Mouse (Mus musculus): ENCODE results near the gene Prss45.
A peak's percentile ranks its signal among the peaks of the same experiment; 100 is the strongest.

Prss45 gene

GRCm38 (mm10) chr9:110857781-110858472, 23.5 kb downstream of the Prss45 start, which contains the start of gene Prss50:
Prss50 (plus strand) TSS chr9:110857967.
- no peak for DNase-seq (ENCODE audit: low read depth, low spot score)

DNA sequence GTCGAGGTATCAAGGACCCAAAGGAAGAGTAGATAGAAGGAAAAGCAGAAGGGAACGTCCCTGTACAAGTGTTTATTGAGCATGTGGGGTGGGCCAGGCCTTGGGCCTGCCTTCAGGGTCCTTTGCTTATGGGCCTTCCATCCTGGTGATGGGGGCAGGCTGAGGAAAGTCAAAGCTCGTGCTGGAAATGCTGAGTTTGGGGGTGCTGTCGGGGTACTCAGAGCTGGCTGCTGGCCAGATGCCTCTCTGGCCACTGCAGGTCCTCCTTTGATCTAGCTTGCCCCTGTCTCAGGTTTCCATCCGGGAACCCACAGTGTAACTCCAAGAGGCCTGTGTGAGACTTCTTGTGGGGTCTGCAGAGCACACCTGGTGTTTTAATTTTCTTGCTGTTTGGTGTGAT, 24.1 kb downstream of the Prss45 start:
- DNase-seq (ENCODE audit: low read depth, low spot score), result no peak

DNA sequence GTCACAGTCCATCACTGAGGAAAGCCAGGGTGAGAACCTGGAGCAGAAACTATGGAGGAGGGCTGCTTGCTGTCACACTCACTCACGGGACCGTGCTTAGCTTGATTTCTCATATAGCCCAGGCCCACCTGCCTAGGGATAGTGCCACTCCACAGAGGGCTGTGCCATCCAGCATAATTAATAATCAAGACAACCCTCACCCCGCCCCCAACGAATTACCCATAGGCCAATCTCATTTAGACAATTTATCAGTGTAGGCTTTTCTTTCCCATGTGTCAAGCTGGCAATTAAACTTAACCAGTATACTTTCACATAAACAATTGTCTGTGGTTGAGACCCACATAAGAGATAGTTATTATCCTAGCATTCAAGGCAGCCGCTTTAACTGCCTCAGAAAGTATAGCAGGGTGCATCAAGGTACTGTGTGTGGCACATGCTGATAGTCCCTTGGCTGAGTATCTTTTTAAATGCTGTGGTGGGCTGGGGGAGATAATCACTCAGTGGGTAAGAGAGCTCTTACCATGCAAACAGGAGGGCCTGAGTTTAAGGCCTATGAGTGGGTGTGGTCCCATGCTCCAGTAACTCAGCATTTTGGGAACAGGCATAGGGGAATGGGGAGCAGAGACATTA, 24.7 kb downstream of the Prss45 start:
- DNase-seq (ENCODE audit: low read depth, low spot score), result no peak

DNA sequence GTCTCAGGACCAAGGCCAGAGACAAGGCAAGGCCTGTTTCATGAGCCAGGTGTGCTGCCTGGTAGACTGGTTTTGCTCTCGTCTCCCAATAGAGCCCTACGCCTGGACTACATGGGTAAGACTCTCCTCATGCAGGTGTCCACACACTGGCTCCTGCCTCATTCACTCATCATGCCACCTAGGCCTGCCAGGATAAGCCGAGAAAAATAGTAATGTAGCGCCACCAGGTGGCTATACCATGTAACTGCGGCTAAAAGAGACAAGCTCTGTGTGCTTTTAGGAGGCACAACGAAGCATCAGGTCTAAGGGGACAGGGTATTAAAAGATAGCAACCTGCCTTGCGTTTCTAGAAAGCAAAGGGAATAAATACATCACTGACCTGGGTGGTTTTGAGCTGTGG, 36.6 kb downstream of the Prss45 start:
- peak; percentile 73 for DNase-seq (ENCODE audit: low read depth, low spot score)

- DNase-seq (ENCODE audit: low read depth, low spot score), result peak; percentile 72
Measured at GRCm38 (mm10) chr9:110873681-110874659, 39.6 kb downstream of the Prss45 start.

DNA sequence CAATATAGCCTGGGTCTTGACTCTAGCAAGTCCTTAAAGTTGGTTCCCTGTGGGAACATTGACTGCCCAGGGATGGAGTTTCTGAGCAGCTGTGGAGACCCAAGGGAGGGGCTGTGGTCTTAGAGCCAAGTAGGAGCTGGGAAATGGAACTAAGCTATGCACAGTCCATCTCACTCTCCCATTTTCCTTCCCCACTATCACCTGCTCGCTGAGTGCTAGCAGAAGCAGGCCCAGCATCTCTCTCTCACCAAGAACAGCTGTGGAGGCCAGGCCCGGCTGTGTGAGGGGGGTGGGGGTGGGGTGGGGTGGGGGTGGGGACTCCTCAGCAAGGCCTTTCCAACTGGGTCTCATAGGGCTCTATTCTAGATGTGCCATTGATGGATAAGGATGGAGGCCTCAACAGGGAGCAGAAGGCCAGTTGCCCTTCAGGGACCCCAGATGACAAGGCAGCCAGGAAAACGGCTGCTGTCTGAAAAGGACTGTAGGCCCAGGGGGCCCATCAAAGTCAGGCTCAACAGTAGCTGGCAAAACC, 40.3 kb downstream of the Prss45 start:
- DNase-seq (ENCODE audit: low read depth, low spot score), result no peak

DNA sequence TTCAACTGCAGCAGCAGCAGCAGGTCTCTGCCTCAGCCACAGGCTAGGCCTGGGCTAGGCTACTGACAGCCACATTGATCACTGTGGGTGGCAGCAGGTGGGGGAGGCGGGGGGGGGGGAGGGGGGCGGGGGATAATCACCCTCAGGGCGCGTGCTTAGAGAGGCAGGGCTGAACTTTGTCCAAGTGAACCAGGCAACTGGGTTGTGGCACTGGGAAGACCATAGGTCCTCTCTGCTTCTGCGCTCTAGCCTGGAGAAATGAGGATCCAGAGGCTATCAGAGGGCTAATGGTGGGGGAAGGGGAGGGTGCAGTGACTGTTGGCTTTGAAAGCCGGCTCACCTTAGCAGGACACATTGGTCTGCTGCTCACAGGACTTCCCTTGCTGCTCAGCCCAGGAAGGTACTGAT, 40.9 kb downstream of the Prss45 start:
- no peak for DNase-seq (ENCODE audit: low read depth, low spot score)

DNA sequence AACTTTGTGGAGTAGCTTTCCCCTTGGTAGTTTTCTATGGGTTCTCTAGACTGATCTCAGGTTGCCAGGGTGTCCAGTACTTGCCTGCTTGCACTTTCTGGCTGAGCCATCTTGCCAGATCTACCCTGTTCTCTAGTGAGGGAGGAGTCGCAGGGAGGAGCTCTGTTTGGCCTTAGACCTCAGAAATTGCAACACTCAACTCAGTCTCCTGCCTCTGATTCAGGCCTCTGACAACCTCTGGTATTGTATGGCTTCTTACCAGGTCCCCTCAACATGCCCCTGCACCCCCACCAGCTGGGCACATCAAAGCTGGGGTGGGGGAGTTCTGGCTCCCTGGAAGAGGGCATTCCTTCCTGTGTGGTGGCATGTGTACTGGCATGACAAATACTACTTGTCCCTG, 43.0 kb downstream of the Prss45 start:
- DNase-seq (ENCODE audit: low read depth, low spot score), result no peak

GRCm38 (mm10) chr9:110877888-110878287, 43.5 kb downstream of the Prss45 start:
- DNase-seq (ENCODE audit: low read depth, low spot score), result peak; percentile 23

- peak; percentile 22 for DNase-seq (ENCODE audit: low read depth, low spot score)
Measured at GRCm38 (mm10) chr9:110879191-110879920, 45.0 kb downstream of the Prss45 start, which contains the start of gene Als2cl. Als2cl (plus strand) TSS chr9:110879870.

- peak; percentile 27 for DNase-seq (ENCODE audit: low read depth, low spot score)
Measured at GRCm38 (mm10) chr9:110879998-110880561, 45.7 kb downstream of the Prss45 start, which contains the start of gene Tmie. Tmie (minus strand) TSS chr9:110880113.

DNA sequence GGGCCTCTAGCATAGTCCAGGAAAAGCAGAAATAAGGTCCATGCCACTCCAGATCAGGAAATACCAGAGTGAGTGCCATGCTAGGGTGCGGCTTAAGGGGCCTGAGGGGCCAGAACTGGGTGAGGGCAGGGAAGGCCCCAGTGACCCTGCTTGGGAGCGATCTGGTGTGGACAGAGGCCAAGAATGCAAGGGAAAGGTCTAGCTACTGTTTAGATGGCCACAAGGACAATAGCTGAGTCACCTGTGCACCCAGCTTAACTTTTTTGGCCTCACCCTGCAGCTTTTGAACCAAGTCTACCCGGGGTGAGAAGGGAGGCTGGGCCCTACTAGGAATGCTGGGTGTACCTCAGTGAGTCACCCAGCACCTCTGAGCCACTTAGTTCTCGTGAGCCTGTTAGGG, 46.4 kb downstream of the Prss45 start:
- DNase-seq (ENCODE audit: low read depth, low spot score), result no peak

- DNase-seq (ENCODE audit: low read depth, low spot score), result no peak
Measured at GRCm38 (mm10) chr9:110881953-110882352, 47.6 kb downstream of the Prss45 start.

GRCm38 (mm10) chr9:110887388-110888303, 53.3 kb downstream of the Prss45 start:
- DNase-seq (ENCODE audit: low read depth, low spot score), result no peak

DNA sequence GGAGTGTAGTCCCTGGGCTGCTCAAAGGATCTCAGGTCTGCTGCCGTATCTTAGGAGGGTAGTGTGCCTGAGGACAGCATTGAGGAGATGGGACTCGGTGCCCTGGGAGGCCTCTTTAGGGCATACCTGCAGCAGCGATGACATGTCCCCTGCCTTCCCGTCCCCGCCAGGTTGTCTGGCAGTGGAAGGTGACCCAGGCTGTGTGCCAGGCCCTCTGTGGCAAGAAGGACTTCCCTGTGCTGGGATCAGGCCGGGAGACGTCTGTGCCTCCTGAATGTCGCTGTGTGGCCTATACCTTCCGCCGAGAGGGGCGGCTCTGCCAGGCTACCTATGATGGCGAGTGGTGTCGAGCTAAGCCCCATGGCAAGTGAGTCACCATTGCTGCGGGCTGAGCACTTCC, 54.5 kb downstream of the Prss45 start:
- no peak for DNase-seq (ENCODE audit: low read depth, low spot score)

DNA sequence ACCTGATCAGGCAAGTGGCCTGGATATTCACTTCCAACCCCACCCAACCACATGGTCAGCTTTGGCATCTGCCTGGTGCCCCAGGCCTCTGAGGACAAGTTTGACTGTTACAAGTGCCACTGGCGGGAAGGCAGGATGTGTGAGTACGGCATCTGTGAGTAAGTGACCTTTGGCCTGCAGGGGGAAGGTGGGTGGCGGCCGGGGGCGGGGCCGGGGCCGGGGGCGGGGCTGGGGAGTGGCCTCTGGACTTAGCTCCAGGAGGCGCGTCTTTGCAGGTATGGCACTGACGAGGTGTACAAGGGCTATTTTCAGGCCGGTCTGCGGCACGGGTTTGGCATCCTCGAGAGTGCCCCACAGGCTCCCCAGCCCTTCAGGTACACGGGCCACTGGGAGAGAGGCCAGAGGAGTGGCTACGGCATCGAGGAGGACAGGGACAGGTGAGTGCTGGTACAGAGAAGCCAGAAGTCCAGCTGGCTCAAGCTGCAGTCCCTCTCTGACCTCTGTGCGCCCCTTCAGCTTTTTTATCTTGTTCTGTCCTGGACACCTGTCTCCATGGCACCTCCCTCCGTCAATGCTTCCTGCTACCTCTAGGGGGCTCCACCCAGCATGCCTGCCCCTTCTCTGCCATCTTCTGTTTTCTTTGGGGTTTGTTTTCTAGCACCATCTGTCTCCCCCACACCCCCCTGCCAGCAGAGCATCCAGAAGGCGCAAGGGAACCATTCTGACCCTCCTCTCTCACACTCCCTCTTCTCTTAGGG, 55.8 kb downstream of the Prss45 start:
- no peak for DNase-seq (ENCODE audit: low read depth, low spot score)

All from brain, adult 2 months (tissue).